Mouse (Mus musculus) kidney, postnatal 0 days (tissue): Measurements from ENCODE around the gene Acot3. TPM values are rescaled to one million over a fixed set of nuclear protein-coding genes. Genes with fewer than 3 reads are reported as not detected.

Experiments used
- ATAC-seq: fragments of 200-750 bp; cut with Nextera tagmentation; replicated peaks from 2 replicates; pipeline ENCODE4 v1.8.0; 2017; ENCODE audit warnings: low read depth, moderate number of reproducible peaks, moderate TSS enrichment, moderate library complexity; ENCODE audit not compliant: low FRiP score
- DNase-seq: peaks from one replicate; pipeline ENCODE4 v3.0.0-alpha.2; 2016; ENCODE audit warnings: low spot score
- H3K27ac ChIP-seq: fragments of 300-500 bp; sonication (generic); 2 replicates; pipeline ENCODE4 v1.5.1; 2014; ENCODE audit warnings: mild to moderate bottlenecking
- H3K27me3 ChIP-seq: fragments of 300-500 bp; sonication (generic); 2 replicates; pipeline ENCODE4 v1.6.1; 2014; ENCODE audit warnings: low read length, mixed read lengths; ENCODE audit not compliant: insufficient read depth
- H3K36me3 ChIP-seq: fragments of 300-500 bp; sonication (generic); 2 replicates; pipeline ENCODE4 v1.6.1; 2014; ENCODE audit warnings: low read length, mixed read lengths; ENCODE audit not compliant: insufficient read depth
- H3K4me1 ChIP-seq: fragments of 300-500 bp; sonication (generic); replicated peaks from 2 replicates; pipeline ENCODE4 v1.6.1; 2014; ENCODE audit warnings: antibody characterized with exemption, low read length, mixed read lengths; ENCODE audit not compliant: insufficient read depth
- H3K4me2 ChIP-seq: fragments of 300-500 bp; sonication (generic); 2 replicates; pipeline ENCODE4 v1.6.1; 2014; ENCODE audit warnings: mild to moderate bottlenecking, low read length, moderate library complexity, mixed read lengths
- H3K4me3 ChIP-seq: fragments of 300-500 bp; sonication (generic); replicated peaks from 2 replicates; pipeline ENCODE4 v1.5.1; 2014; ENCODE audit warnings: low read depth, low read length
- H3K9ac ChIP-seq: fragments of 300-500 bp; sonication (generic); 2 replicates; pipeline ENCODE4 v1.6.1; 2014; ENCODE audit warnings: low read depth, low read length
- H3K9me3 ChIP-seq: fragments of 300-500 bp; sonication (generic); replicated peaks from 2 replicates; pipeline ENCODE4 v1.6.1; 2016; ENCODE audit warnings: low read length, inconsistent platforms, mixed read lengths
- CTCF ChIP-seq: IDR thresholded peaks from 2 replicates; pipeline ENCODE4 v1.5.1; 2016; ENCODE audit warnings: antibody characterized with exemption, low read depth, mild to moderate bottlenecking, moderate library complexity
- WGBS: fragments of 180-500 bp; shearing (Covaris S2); extraction: QIAGEN DNeasy Blood & Tissue Kit; methylation state at CpG from one replicate; pipeline ENCODE4 v1.1.7; 2014; 5-methylcytosine and 5-hydroxymethylcytosine counted together
- polyA plus RNA-seq: library from polyadenylated mRNA; unstranded; fragments of >200 nt; fragmentation: Nextera tagmentation; extraction: Ambion mirVana; gene quantifications from 2 replicates; pipeline ENCODE4 v1.2.1, GENCODE M21; 2015

Gene Acot3
- polyA plus RNA-seq, 1 experiment from 2014 or later = 9.3 TPM

DNA sequence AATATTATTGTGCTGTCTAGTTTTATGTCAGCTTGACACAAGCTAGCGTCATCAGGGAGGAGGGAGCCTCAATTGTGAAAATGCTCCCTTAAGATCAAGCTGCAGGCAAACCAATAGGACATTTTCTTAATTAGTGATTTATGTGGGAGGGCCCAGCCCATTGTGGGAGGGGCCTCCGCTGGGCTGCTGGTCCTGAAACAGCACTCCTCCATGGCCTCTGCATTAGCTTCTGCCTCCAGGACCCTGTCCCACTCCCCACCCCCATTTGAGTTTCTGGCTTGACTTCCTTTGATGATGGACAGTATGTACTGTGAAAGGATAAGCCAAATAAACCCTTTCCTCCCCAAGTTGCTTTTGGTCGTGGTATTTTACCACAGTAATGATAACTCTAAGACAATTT, 55.1 kb downstream of the Acot3 start:
- H3K9me3 ChIP-seq = no peaks in the 10 kb centered on the region
- H3K4me2 ChIP-seq = no peak overlapping the region
- no peak overlapping the region for H3K9ac ChIP-seq
- no peaks in the 10 kb centered on the region for H3K4me1 ChIP-seq
- no peak for TF ChIP-seq CTCF
- H3K4me3 ChIP-seq = no peak overlapping the region
- no peak for ATAC-seq
- no peaks in the 10 kb centered on the region for H3K27me3 ChIP-seq
- DNase-seq = peak; percentile 23
- no peaks in the 10 kb centered on the region for H3K36me3 ChIP-seq
- WGBS = 56% methylated on average over 3 of the region's 3 CpGs
- no peak overlapping the region for H3K27ac ChIP-seq

DNA sequence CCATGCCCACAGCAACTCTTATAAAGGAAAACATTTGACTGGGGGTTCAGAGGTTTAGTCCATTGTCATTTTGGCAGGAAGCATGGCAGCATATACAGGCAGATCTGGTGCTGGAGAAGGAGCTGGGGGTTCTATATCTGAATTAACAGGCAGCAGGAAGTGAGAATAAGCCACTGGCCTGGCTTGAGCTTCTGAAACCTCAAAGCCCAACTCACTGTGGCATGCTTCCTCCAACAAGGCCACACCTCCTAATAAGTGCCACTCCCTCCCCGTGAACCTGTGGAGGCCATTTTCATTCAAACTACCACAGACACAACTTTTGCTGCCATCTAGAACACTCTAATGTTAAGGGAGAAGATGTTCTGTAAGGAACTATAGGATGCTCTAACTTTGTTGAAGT, 55.7 kb downstream of the Acot3 start:
- Histone ChIP-seq H3K9me3 (no peaks in the 10 kb centered on the region), H3K4me1 (no peaks in the 10 kb centered on the region), H3K36me3 (no peaks in the 10 kb centered on the region), H3K27me3 (no peaks in the 10 kb centered on the region), H3K4me3 (no peak overlapping the region), H3K4me2 (no peak overlapping the region), H3K27ac (no peak overlapping the region), H3K9ac (no peak overlapping the region)
- WGBS = 76% methylated on average over 1 of the region's 1 CpGs
- no peak for DNase-seq
- TF ChIP-seq CTCF = no peak
- ATAC-seq = no peak

DNA sequence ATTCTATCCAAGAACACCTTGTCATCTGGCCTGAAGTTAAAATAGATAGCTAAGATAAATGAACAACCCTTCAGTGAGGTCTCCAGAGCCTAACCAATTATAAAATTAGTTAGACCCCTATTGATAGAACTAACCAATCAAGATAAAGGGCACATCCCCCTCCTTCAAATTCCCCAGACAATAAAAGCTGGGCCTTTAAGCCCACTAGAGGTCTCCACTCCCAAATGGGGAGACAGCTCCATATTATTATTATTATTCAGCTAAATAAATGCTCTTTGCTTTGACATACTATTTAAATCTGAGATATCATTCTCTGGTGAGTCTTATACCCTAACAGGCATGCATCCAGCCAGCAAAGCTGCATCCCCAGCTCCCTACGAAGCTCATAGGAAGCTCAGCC, 58.0 kb downstream of the Acot3 start:
- Histone ChIP-seq H3K4me3 (no peak overlapping the region), H3K36me3 (no peaks in the 10 kb centered on the region), H3K27ac (no peak overlapping the region), H3K4me1 (0 out of 2 replicates have a peak, but pooled peaks cover 4% of the 10 kb centered on the region), H3K27me3 (no peaks in the 10 kb centered on the region), H3K9me3 (no peaks in the 10 kb centered on the region), H3K9ac (no peak overlapping the region), H3K4me2 (no peak overlapping the region)
- ATAC-seq (no peak), DNase-seq (no peak)
- TF ChIP-seq CTCF = peak; percentile 6; the same call in 1 of the 2 replicates
- 84% methylated on average over 1 of the region's 1 CpGs for WGBS

Other genes with a start within 250 kb of the Acot3 start
- 28.7 and 31.5 TPM in 2 replicates for gene Numb, start 130.2 kb upstream of the Acot3 start, polyA plus RNA-seq
- 12.3 and 13.0 TPM in 2 replicates for gene Riox1, start 101.5 kb upstream of the Acot3 start, polyA plus RNA-seq
- not detected in 2 replicates for gene Heatr4, start 67.3 kb upstream of the Acot3 start, polyA plus RNA-seq
- gene Acot2, start 64.3 kb upstream of the Acot3 start, polyA plus RNA-seq = 64.8 and 71.9 TPM in 2 replicates
- 176 and 184 TPM in 2 replicates for gene Acot1, start 42.7 kb upstream of the Acot3 start, polyA plus RNA-seq
- gene Acot4, start 13.8 kb upstream of the Acot3 start, polyA plus RNA-seq = 17.5 and 20.7 TPM in 2 replicates
- not detected in 2 replicates for gene Gm49366, start 13.2 kb upstream of the Acot3 start, polyA plus RNA-seq
- gene Acot5, start 17.2 kb downstream of the Acot3 start, polyA plus RNA-seq = not detected in 2 replicates
- gene Acot6, start 48.5 kb downstream of the Acot3 start, polyA plus RNA-seq = 1.9 and 2.0 TPM in 2 replicates
- 3.4 TPM in 2 replicates for gene Dnal1, start 62.2 kb downstream of the Acot3 start, polyA plus RNA-seq
- gene Pnma1, start 96.3 kb downstream of the Acot3 start, polyA plus RNA-seq = 0.33 and 0.50 TPM in 2 replicates
- gene Elmsan1, start 166.7 kb downstream of the Acot3 start, polyA plus RNA-seq = 4.8 and 5.8 TPM in 2 replicates
- gene Ptgr2, start 233.1 kb downstream of the Acot3 start, polyA plus RNA-seq = 45.6 and 51.3 TPM in 2 replicates